Mouse (Mus musculus) hindbrain, embryonic 12.5 days (tissue): ENCODE measurements around the gene Cenpt. TPM values are rescaled to one million over a fixed set of nuclear protein-coding genes. Genes with fewer than 3 reads are reported as not detected.

Experiments
- ATAC-seq: fragments of 200-750 bp; cut with Nextera tagmentation; 2 replicates; pipeline ENCODE4 v1.8.0; 2017; ENCODE audit warnings: moderate TSS enrichment; ENCODE audit not compliant: low FRiP score
- H3K27ac ChIP-seq: fragments of 300-500 bp; sonication (generic); 2 replicates; pipeline ENCODE4 v1.5.1; 2016; ENCODE audit warnings: mild to moderate bottlenecking
- H3K27me3 ChIP-seq: fragments of 300-500 bp; sonication (generic); 2 replicates; pipeline ENCODE4 v1.6.1; 2016; ENCODE audit warnings: mild to moderate bottlenecking
- H3K36me3 ChIP-seq: fragments of 300-500 bp; sonication (generic); 2 replicates; pipeline ENCODE4 v1.6.1; 2016; ENCODE audit warnings: mild to moderate bottlenecking
- H3K4me1 ChIP-seq: fragments of 300-500 bp; sonication (generic); 2 replicates; pipeline ENCODE4 v1.6.1; 2016
- H3K4me2 ChIP-seq: fragments of 300-500 bp; sonication (generic); replicated peaks from 2 replicates; pipeline ENCODE4 v1.6.1; 2016; ENCODE audit warnings: mild to moderate bottlenecking
- H3K4me3 ChIP-seq: fragments of 300-500 bp; sonication (generic); 2 replicates; pipeline ENCODE4 v1.5.1; 2016; ENCODE audit warnings: mild to moderate bottlenecking
- H3K9ac ChIP-seq: fragments of 300-500 bp; sonication (generic); 2 replicates; pipeline ENCODE4 v1.6.1; 2016; ENCODE audit warnings: mild to moderate bottlenecking, moderate library complexity
- H3K9me3 ChIP-seq: fragments of 300-500 bp; sonication (generic); replicated peaks from 2 replicates; pipeline ENCODE4 v1.6.1; 2016; ENCODE audit warnings: mild to moderate bottlenecking
- WGBS: fragments of 180-500 bp; shearing (Covaris S2); methylation state at CpG from one replicate; pipeline ENCODE4 v1.1.7; 2016; 5-methylcytosine and 5-hydroxymethylcytosine counted together
- polyA plus RNA-seq: library from polyadenylated mRNA; unstranded; fragments of >200 nt; fragmentation: Nextera tagmentation; extraction: Ambion mirVana; gene quantifications from 2 replicates; pipeline ENCODE4 v1.2.1, GENCODE M21; 2016

The Cenpt gene
- polyA plus RNA-seq, 1 experiment from 2014 or later = 63.8 TPM

DNA sequence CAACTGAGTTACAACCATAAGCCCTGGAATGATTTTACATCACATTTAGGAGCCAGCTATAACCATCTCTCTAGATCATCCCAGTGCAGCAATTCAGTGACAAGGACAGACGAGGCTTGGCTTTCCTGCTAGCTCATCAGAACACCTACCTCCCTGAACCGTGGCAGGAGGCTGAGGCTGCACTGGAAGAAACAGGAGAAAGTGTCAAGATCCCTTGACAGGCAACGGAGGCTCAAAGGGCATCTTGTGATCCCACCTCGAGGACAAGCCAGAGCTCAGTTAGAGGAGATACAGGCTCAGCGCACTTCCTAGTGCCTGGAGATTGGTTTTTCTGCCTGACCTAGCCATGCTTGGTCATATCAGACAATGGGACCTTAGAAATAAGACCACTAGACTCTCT lies 40.6 kb downstream of the Cenpt start:
- Histone ChIP-seq H3K36me3 (peaks cover 17% of the 10 kb centered on the region), H3K4me1 (no peaks in the 10 kb centered on the region), H3K4me3 (no peak overlapping the region), H3K27me3 (no peaks in the 10 kb centered on the region), H3K9ac (no peak overlapping the region), H3K4me2 (no peak overlapping the region), H3K9me3 (no peaks in the 10 kb centered on the region), H3K27ac (no peak overlapping the region)
- 88% methylated on average over 5 of the region's 5 CpGs for WGBS
- no peak for ATAC-seq

DNA sequence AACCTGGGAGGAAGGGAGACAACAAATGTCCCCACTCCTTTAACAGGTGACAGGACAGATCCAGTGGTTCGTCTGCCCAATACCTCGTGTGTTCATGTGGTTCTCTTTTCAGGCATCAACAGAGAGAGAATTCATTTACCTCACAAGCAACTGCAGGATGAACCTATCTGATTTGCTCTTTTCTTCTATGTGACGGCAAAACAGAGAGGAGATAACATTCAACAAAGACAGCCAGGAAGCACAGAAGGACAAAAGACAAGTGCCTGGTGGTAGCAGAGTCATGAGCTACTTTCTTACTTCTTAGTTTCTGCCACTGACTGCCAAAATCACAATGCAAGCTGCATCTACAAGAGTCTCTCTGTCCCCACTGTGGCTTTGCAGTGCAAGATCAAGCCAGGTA lies 41.5 kb downstream of the Cenpt start:
- Histone ChIP-seq H3K4me2 (no peak overlapping the region), H3K9me3 (no peaks in the 10 kb centered on the region), H3K4me1 (no peaks in the 10 kb centered on the region), H3K9ac (no peak overlapping the region), H3K4me3 (no peak overlapping the region), H3K27me3 (no peaks in the 10 kb centered on the region), H3K27ac (no peak overlapping the region), H3K36me3 (peaks cover 17% of the 10 kb centered on the region)
- WGBS = 88% methylated on average over 3 of the region's 3 CpGs
- no peak for ATAC-seq

DNA sequence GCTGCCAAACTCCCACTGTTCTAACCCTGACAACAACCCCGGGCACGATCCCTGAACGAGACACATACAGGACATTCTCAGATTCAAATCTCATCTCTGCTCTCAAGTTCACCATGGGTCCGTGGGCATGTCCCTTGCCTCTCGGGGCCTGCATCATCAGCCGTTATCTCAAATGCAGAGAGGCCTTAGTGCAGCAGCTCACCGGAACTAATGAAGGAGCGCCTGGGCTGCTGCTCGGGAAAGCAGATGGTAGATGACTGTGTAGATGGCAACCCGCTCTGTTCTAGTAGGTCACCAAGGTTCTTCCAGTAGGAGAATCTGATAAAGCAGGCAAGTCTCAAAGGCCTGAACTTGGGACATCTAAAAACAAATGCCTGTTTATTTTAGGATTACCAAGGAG lies 42.0 kb downstream of the Cenpt start:
- Histone ChIP-seq H3K27ac (no peak overlapping the region), H3K4me2 (no peak overlapping the region), H3K27me3 (no peaks in the 10 kb centered on the region), H3K36me3 (peaks cover 17% of the 10 kb centered on the region), H3K4me1 (no peaks in the 10 kb centered on the region), H3K9me3 (no peaks in the 10 kb centered on the region), H3K9ac (no peak overlapping the region), H3K4me3 (no peak overlapping the region)
- 86% methylated on average over 10 of the region's 10 CpGs for WGBS
- no peak for ATAC-seq

DNA sequence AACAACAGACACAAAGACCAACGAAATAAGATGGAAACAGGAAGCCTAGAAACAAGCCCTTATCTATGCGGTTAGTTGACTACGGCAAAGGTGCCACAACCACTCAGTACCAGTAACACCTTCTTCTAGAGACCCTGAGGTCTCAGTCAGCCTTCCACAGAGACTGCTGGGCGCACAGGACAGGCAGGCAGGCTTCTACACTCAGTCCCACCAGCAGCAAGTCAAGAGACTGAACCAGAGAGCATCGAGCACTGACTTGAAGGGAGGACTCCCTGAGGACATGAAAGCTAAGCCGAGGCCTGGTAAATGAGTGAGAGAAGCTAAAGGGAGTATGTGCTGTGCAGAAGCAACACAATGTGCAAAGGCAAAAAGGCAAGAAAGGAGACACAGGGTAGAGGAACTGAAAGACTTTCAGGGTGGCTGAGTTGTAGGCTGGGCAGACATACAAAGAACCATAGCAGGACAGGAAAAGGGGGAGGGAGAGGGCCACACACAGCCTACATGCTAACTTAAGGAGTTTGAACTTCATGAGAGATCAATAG lies 42.8 kb downstream of the Cenpt start:
- H3K9ac ChIP-seq = no peak overlapping the region
- ATAC-seq = no peak
- no peak overlapping the region for H3K4me2 ChIP-seq
- no peak overlapping the region for H3K4me3 ChIP-seq
- peaks cover 20% of the 10 kb centered on the region for H3K36me3 ChIP-seq
- no peaks in the 10 kb centered on the region for H3K27me3 ChIP-seq
- no peak overlapping the region for H3K27ac ChIP-seq
- H3K9me3 ChIP-seq = no peaks in the 10 kb centered on the region
- H3K4me1 ChIP-seq = no peaks in the 10 kb centered on the region
- 85% methylated on average over 6 of the region's 6 CpGs for WGBS

DNA sequence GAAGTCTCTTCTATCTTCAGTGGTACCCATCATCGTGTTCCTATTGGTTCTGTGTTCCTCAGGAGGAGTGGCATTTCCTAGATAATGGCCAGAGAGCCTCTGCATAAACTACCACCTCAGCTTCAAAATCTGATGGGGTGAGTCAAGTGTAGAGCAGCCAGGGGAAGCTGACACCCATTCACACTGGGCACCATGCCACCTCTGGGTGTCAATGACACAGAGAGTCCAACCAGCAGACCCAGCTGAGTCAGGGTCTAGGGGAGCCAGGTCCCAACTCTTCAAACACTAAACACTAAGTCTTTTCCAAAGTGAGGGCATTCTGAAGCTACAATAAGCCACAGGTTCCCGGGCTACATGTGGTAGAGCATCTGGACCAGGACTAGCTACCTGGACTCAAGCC lies 44.6 kb downstream of the Cenpt start:
- no peak overlapping the region for H3K9ac ChIP-seq
- H3K4me3 ChIP-seq = no peak overlapping the region
- H3K4me2 ChIP-seq = no peak overlapping the region
- no peak overlapping the region for H3K27ac ChIP-seq
- 97% methylated on average over 2 of the region's 2 CpGs for WGBS
- no peak for ATAC-seq
- H3K36me3 ChIP-seq = peaks cover 30% of the 10 kb centered on the region
- H3K9me3 ChIP-seq = no peaks in the 10 kb centered on the region
- H3K4me1 ChIP-seq = no peaks in the 10 kb centered on the region
- no peaks in the 10 kb centered on the region for H3K27me3 ChIP-seq

DNA sequence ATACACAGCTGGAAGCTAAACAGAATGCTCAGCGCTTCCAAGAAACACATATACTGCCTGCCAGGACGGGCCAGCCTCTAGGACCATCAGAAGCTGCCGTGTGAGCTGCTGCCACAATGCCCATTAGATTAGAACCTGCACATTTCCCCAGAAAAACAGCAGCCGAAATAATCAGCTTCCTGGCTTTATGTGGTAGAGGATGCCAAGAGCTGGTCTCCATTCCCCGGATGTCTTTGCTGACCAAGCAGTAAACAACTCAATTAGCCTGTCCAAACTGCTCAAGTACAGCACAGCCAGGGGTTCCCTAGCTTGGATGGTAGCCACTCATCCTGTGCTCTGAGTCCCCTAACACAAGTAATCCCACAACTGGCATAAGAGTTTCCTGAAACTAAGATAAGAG lies 45.3 kb downstream of the Cenpt start:
- no peaks in the 10 kb centered on the region for H3K9me3 ChIP-seq
- no peak overlapping the region for H3K4me2 ChIP-seq
- no peaks in the 10 kb centered on the region for H3K27me3 ChIP-seq
- H3K4me3 ChIP-seq = no peak overlapping the region
- H3K27ac ChIP-seq = no peak overlapping the region
- no peak overlapping the region for H3K9ac ChIP-seq
- H3K4me1 ChIP-seq = no peaks in the 10 kb centered on the region
- 90% methylated on average over 5 of the region's 5 CpGs for WGBS
- H3K36me3 ChIP-seq = peaks cover 30% of the 10 kb centered on the region
- ATAC-seq = no peak

DNA sequence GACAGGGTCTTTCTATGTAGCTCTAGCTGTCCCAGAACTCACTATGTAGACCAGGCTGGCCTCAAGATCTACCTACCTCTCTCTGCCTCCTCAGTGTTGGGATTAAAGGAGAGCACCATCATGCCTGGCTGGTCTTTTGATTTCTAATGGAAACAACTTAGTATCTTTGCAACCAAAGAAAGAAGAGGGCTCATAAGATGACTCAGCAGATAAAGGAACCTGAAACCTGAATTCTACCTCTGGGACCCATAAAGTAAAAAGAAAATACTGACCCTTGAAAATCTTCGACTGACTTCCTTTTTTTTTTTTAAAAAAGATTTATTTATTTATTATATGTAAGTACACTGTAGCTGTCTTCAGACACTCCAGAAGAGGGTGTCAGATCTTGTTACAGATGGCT lies 47.1 kb downstream of the Cenpt start:
- H3K4me1 ChIP-seq = no peaks in the 10 kb centered on the region
- no peak for ATAC-seq
- 85% methylated on average over 1 of the region's 1 CpGs for WGBS
- no peak overlapping the region for H3K9ac ChIP-seq
- H3K36me3 ChIP-seq = peaks cover 15% of the 10 kb centered on the region
- H3K4me2 ChIP-seq = no peak overlapping the region
- no peaks in the 10 kb centered on the region for H3K9me3 ChIP-seq
- H3K27me3 ChIP-seq = no peaks in the 10 kb centered on the region
- H3K4me3 ChIP-seq = no peak overlapping the region
- no peak overlapping the region for H3K27ac ChIP-seq

DNA sequence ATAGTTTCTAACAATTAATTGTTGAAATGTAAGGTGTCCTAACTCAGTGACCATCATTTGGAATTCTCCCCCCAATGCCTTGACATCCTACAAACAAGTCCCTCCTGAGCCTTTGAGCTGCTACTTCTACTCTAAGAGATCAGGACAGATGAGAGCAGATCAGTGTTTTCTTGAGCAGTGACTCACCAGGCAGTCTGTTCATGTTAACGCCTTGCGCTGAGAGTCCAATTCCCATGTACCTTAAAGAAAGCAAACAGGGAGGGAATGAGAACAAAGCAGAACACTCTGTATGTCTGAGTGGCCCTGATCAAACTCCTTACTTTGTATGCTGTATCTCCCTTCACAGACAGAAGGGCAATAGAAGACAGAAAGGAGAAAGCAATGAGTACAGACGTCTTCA lies 47.7 kb downstream of the Cenpt start:
- Histone ChIP-seq H3K9me3 (no peaks in the 10 kb centered on the region), H3K4me2 (no peak overlapping the region), H3K27me3 (no peaks in the 10 kb centered on the region), H3K4me3 (no peak overlapping the region), H3K4me1 (no peaks in the 10 kb centered on the region), H3K27ac (no peak overlapping the region), H3K9ac (no peak overlapping the region), H3K36me3 (peaks cover 15% of the 10 kb centered on the region)
- WGBS = 71% methylated on average over 3 of the region's 3 CpGs
- no peak for ATAC-seq

DNA sequence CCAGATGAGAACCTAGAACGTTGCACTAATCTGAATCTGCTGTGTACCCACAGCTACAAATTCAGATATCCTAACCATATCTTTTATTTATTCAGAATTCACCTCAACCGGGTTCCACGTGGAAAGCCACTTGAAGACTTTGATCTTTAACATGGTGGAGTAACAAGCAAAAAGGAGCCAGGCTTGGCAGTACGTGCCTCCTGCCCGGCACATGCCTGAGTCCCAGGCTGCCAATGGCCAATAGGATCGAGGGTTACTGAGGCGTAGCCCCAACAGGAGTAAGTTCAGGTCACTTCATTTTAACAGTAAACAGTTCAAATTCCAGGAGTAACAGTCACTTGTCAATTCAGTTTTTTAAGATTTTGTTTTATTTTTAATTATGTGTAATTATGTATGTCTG lies 48.3 kb downstream of the Cenpt start:
- Histone ChIP-seq H3K4me1 (no peaks in the 10 kb centered on the region), H3K27ac (no peak overlapping the region), H3K4me3 (no peak overlapping the region), H3K9me3 (no peaks in the 10 kb centered on the region), H3K27me3 (no peaks in the 10 kb centered on the region), H3K36me3 (peaks cover 15% of the 10 kb centered on the region), H3K9ac (no peak overlapping the region), H3K4me2 (no peak overlapping the region)
- no peak for ATAC-seq
- WGBS = 92% methylated on average over 7 of the region's 7 CpGs

DNA sequence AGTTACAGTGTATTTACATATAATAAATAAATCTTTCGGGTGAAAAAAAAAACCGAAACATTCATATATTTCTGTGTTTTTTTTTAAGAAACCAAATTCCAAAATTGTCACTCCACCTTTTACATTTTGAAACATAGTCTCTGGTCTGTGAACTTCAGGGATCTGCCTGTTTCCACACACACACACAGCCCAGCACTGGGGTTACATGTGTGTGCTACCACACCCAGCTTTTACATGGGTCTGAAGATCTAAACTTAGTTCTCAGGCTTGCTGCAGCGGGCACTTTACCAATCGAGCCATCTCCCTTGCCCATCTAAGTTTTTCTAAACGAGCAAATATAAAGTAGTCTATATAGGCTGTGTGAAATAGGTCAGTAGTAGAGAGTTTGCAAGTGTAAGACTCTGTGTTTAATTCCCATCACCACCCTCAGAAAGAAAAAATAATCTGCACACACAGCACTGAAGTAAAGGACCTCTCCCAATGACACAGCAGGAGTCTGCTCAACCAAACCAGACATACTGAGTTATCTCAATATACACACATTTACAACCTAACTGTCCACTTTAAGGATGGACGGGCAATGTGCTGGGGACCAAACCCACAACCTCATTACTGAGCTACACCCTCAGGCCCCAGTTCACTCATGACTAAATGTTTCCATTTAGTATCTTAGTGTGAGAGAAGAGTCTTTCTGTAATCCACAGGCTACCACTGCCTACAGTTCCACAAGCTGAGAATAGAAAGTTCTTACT lies 51.7 kb downstream of the Cenpt start:
- H3K9me3 ChIP-seq = no peaks in the 10 kb centered on the region
- no peak overlapping the region for H3K9ac ChIP-seq
- H3K27me3 ChIP-seq = no peaks in the 10 kb centered on the region
- H3K4me1 ChIP-seq = no peaks in the 10 kb centered on the region
- no peak overlapping the region for H3K4me2 ChIP-seq
- WGBS = 90% methylated on average over 6 of the region's 6 CpGs
- H3K27ac ChIP-seq = no peak overlapping the region
- no peak overlapping the region for H3K4me3 ChIP-seq
- H3K36me3 ChIP-seq = peaks cover 12% of the 10 kb centered on the region
- ATAC-seq = no peak

DNA sequence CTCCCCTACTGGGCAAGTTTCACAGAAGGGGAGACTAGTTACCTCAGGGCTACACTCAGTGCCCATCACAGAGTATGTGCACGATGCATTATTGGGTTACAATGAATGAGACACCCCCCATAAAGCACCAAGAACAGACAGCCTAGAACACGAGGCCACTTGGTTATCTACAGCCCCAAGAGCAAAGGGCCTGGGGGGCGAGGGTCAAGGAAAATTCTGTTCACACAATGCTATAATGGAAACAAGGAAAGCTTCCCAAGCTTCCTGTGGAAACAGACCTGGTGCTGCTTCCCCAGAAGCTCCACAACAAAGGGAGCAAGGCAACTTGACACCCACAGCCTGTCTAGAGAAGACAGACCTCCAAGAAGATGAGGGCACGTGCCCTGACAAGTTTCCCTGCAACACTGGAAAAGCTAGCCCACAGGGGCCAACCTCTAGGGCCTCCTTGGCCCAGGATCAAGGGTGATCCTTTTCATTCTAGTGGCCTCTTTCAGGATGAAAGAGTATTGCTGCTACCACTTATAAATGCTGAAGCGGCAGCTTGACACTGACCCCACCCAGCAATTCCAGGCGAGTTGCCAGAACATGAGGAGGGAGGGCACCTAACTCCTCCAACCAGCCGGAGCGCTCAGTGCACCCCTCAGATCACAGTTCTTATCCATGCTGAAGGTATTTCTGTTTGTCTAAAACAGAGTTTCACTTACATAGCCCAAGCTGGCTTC lies 53.8 kb downstream of the Cenpt start:
- Histone ChIP-seq H3K27me3 (no peaks in the 10 kb centered on the region), H3K4me1 (no peaks in the 10 kb centered on the region), H3K36me3 (peaks cover 6% of the 10 kb centered on the region; the same call in 1 of the 2 replicates), H3K4me2 (no peak overlapping the region), H3K27ac (no peak overlapping the region; the same call in 1 of the 2 replicates), H3K4me3 (no peak overlapping the region), H3K9me3 (no peaks in the 10 kb centered on the region), H3K9ac (no peak overlapping the region)
- ATAC-seq = no peak
- 70% methylated on average over 8 of the region's 8 CpGs for WGBS

DNA sequence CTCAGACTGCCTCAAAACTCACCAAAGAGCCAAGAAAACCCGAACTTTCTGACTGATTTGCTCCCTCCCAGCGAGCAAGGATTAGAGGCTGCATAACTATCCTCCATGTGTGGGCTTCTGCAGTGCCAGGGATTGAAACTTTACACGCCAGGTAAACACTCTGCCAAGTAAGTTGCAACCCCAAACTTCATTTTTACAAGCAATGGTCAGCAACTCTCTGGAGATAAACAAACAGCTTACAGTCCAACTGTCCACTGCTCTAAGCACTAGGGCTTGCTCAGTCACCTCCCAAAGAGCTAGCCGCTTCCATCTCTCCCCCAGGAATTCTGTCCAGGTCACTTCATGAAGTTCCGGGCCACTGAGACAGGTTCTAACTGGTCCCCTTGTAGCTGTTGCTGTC lies 54.7 kb downstream of the Cenpt start:
- no peak for ATAC-seq
- Histone ChIP-seq H3K4me1 (no peaks in the 10 kb centered on the region), H3K27me3 (no peaks in the 10 kb centered on the region), H3K9me3 (no peaks in the 10 kb centered on the region), H3K36me3 (peaks cover 6% of the 10 kb centered on the region; the same call in 1 of the 2 replicates), H3K9ac (no peak overlapping the region), H3K4me3 (no peak overlapping the region), H3K27ac (no peak overlapping the region), H3K4me2 (no peak overlapping the region)
- 96% methylated on average over 5 of the region's 5 CpGs for WGBS

DNA sequence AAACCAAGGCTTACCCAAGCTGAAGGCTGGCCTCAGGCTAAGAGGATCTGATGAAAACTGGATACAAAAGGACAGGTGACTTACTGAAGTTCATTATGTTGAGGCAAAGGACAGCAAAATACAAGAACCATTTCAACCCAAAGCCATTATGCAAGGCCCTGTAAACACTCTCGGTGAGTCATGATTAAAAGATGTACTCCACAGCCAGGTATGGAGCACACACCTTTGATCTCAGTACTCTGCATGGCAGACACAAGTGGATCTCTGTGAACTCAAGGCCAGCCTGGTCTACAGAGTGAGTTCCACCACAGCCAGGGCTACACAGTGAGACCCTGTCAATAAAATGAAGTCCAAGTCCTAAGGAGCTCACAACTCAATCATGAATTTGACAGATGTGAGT lies 57.3 kb downstream of the Cenpt start:
- H3K36me3 ChIP-seq = peaks cover 6% of the 10 kb centered on the region; the same call in 1 of the 2 replicates
- ATAC-seq = no peak
- no peaks in the 10 kb centered on the region for H3K27me3 ChIP-seq
- no peak overlapping the region for H3K4me2 ChIP-seq
- 97% methylated on average over 1 of the region's 1 CpGs for WGBS
- no peaks in the 10 kb centered on the region for H3K4me1 ChIP-seq
- no peak overlapping the region for H3K27ac ChIP-seq
- no peak overlapping the region for H3K4me3 ChIP-seq
- no peaks in the 10 kb centered on the region for H3K9me3 ChIP-seq
- H3K9ac ChIP-seq = no peak overlapping the region
